Mouse (Mus musculus) megakaryocyte-erythroid progenitor cell, adult 5-6 weeks (primary cell): ENCODE measurements around the gene Ankrd34b. TPM values are rescaled to one million over a fixed set of nuclear protein-coding genes. Genes with fewer than 3 reads are reported as not detected.

Experiments used
- ATAC-seq: replicated peaks from 2 replicates; pipeline ENCODE4 v1.8.0; 2016; ENCODE audit warnings: mild to moderate bottlenecking, inconsistent platforms; ENCODE audit not compliant: severe bottlenecking, poor library complexity, low FRiP score, low TSS enrichment
- total RNA-seq, 2 experiments: library from RNA; stranded (forward) in 1 of 2; stranded (reverse) in 1 of 2; fragments of 200-1000, 215-1000 nt in 1 of 2; fragments of >200 nt in 1 of 2; fragmentation: Nextera tagmentation in 1 of 2; gene quantifications; 2 replicates each; pipeline ENCODE4 v1.2.3; 2014 to 2017

The Ankrd34b gene
- total RNA-seq (2014; fragmentation: Nextera tagmentation) = not detected in 2 replicates
- total RNA-seq (2017) = not detected in 2 replicates

GRCm38 (mm10) chr13:92425758-92426264 lies at the start of gene Ankrd34b:
TSS of gene Ankrd34b (plus strand) at chr13:92425896.
- peak; percentile 47; the same call in 1 of the 2 replicates for ATAC-seq

GRCm38 (mm10) chr13:92387367-92387766 lies 38.3 kb upstream of the Ankrd34b start:
- no peak for ATAC-seq

GRCm38 (mm10) chr13:92393047-92393661 lies 32.5 kb upstream of the Ankrd34b start:
- ATAC-seq = no peak

- ATAC-seq = no peak
Measured at GRCm38 (mm10) chr13:92398491-92399384, 27.0 kb upstream of the Ankrd34b start.

- ATAC-seq = no peak
Measured at GRCm38 (mm10) chr13:92402063-92402462, 23.6 kb upstream of the Ankrd34b start.

- no peak for ATAC-seq
Measured at GRCm38 (mm10) chr13:92403496-92403895, 22.2 kb upstream of the Ankrd34b start.

- ATAC-seq = no peak
Measured at GRCm38 (mm10) chr13:92410486-92410885, 15.2 kb upstream of the Ankrd34b start.

- ATAC-seq = no peak
Measured at GRCm38 (mm10) chr13:92419630-92420029, 6.1 kb upstream of the Ankrd34b start.

- ATAC-seq = no peak
Measured at GRCm38 (mm10) chr13:92423711-92424110, 2.0 kb upstream of the Ankrd34b start.

GRCm38 (mm10) chr13:92426294-92427051 lies 777 bp downstream of the Ankrd34b start:
- ATAC-seq = no peak

- ATAC-seq = no peak
Measured at GRCm38 (mm10) chr13:92427351-92427855, 1.7 kb downstream of the Ankrd34b start.

GRCm38 (mm10) chr13:92438656-92439055 lies 13.0 kb downstream of the Ankrd34b start:
- ATAC-seq = no peak

GRCm38 (mm10) chr13:92440286-92440685 lies 14.6 kb downstream of the Ankrd34b start:
- no peak for ATAC-seq

GRCm38 (mm10) chr13:92446872-92447271 lies 21.2 kb downstream of the Ankrd34b start:
- no peak for ATAC-seq

- no peak for ATAC-seq
Measured at GRCm38 (mm10) chr13:92464698-92465097, 39.0 kb downstream of the Ankrd34b start.

- no peak for ATAC-seq
Measured at GRCm38 (mm10) chr13:92467891-92468290, 42.2 kb downstream of the Ankrd34b start.

GRCm38 (mm10) chr13:92469381-92469780 lies 43.7 kb downstream of the Ankrd34b start:
- no peak for ATAC-seq

GRCm38 (mm10) chr13:92470151-92470550 lies 44.5 kb downstream of the Ankrd34b start:
- ATAC-seq = no peak

GRCm38 (mm10) chr13:92483348-92483747 lies 57.7 kb downstream of the Ankrd34b start:
- peak; percentile 64 for ATAC-seq
